Mouse (Mus musculus): ENCODE data around the gene Ntf3.

The Ntf3 gene

DNA sequence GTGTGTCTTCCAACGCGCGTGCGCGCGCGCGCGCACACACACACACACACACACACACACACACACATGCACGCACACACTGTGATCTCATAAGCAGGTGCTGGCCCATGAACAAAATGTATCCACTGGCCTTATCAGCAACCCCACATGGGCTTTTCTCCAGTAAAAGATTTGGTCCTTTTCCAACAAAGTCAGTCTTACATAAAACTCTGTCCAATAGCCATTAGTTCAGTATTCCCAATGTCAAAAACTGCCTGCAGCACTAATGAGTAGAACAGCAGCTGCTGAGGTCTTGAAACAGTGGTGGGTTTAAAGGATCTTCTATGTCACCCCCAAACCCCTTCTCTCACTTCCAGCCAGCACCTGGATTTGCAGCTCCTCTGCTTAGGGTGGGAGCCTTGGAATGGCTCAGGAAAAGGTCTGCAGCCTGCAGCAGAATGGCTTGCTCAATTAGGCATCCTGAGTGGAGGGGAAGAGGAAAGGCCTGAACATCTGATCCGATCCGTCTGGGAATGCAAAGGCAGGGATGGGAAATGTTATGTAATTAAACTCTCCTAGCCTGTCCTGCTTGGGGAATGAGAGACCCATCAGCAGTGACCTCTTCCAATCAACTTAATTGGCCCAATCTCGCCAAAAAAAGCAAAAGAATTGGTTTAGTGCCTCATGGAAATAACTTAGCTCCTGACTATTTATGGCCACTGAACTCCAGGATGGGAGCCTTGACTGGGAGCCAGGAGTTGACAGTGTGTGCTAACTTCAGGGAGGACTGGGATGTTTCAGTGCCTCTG, 7.2 kb downstream of the Ntf3 start:
- no peak for DNase-seq (ENCODE audit: low spot score in 2 of 2)

DNA sequence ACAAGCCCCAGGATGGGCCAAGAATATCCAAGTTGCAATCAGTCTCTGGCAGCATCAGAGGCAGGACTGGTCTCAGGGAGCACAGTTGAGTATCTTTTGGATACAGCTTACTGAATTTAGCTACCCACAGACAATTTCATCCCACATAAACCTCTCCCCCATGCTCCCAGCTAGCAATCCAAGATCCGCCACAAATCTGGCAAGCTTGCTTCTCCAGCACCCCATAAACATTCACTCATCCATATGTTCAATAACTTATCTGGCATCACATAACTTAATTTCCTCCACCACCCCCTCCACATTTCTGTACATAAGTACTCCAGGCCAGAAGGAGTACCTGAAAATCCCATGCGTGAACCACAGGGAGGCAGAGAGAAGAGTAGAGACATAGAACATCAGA, 10.8 kb downstream of the Ntf3 start:
- no peak for DNase-seq (ENCODE audit: low spot score in 2 of 2)

GRCm38 (mm10) chr6:126154372-126154982, 12.2 kb downstream of the Ntf3 start:
- no peak for DNase-seq (ENCODE audit: low spot score in 2 of 2)

DNA sequence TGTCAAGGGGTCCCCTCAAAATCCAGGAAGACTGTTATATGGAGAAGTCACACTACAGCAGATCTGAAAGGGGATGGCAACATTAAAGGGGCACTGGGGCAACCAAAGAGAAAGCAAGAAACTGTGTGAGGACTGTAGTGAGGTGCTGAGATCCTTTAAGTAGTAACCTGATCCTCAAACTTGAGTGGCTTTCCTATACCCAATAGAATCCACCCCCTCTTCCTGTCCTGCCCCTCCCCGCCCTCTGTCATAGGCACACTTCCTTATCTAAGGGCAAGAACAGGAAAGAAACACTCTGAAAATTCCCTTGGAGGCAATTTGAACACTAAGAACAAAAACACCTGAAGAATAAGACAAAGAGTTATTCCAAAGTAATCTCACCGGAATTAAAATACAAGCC, 13.6 kb downstream of the Ntf3 start:
- DNase-seq (ENCODE audit: low spot score in 2 of 2) = no peak

GRCm38 (mm10) chr6:126143659-126144058, 23.1 kb downstream of the Ntf3 start:
- DNase-seq (ENCODE audit: low spot score in 2 of 2) = no peak

DNA sequence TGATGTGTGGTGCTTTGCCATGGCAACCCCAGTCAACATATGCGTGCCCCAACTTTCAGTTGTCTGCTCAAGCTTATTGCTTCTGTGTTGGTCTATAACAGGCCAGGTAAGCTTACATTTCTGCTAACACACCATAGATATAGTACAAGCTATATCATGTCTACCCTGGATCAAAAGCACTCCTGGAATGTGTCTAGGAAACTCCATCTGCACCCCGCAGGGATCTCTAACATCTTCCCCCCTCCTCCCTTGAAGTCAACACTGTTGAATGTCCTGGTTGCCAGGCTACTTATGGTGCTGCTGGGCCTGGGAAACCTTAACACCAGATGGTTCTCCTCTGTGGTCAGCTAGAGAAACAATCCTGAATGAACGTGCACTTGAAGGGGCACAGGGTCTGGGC, 24.0 kb downstream of the Ntf3 start:
- no peak for DNase-seq (ENCODE audit: low spot score in 2 of 2)

DNA sequence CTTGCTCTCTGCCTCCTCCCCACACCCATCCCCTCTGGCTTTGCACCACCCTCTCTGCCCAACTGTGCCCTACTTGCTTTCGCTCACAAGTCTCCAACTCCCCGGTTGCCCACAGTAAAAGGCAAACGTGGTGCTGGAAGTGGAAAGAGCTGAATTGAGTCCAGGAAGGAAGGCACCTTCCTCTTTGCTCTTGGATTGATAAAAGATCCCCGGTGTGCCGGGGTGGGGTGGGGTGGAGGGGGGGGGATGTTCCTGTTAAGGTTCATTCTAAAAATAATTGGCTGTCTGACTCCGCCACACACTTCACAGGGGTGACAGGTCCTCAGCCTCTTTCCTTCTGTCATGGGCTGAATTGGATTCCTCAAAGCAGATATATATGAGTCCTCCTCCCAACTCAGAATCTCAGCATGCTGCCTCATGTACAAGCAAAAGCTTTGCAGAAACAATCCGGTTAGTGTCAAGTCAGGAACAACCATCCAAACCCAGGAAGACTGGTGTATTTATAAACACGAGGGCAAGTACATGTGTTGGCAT, 24.6 kb downstream of the Ntf3 start:
- no peak for DNase-seq (ENCODE audit: low spot score in 2 of 2)

GRCm38 (mm10) chr6:126141472-126141871, 25.2 kb downstream of the Ntf3 start:
- DNase-seq (ENCODE audit: low spot score in 2 of 2) = no peak

GRCm38 (mm10) chr6:126140961-126141360, 25.7 kb downstream of the Ntf3 start:
- no peak for DNase-seq (ENCODE audit: low spot score in 2 of 2)

DNA sequence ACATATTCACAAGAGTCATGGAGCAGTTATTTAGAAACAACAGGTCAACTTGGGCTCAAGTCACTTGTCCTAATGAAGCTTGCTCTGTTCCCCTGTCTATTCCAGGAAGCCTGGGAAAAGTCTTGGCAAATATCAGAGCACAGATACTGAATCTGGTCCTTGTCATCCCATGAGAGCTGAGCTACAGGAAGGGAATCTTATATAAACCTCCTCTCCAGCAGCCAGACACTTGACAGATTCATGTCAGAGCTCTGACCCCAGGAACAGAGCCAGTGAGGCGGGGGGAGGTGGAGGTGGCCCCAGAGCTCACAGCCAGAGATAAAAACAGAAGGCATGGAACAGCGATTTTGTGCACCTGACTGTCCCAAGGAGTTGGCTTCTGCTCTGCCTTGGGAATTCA, 26.3 kb downstream of the Ntf3 start:
- DNase-seq (ENCODE audit: low spot score in 2 of 2) = no peak

- DNase-seq (ENCODE audit: low spot score in 2 of 2) = no peak
Measured at GRCm38 (mm10) chr6:126134155-126134906, 32.4 kb downstream of the Ntf3 start.

DNA sequence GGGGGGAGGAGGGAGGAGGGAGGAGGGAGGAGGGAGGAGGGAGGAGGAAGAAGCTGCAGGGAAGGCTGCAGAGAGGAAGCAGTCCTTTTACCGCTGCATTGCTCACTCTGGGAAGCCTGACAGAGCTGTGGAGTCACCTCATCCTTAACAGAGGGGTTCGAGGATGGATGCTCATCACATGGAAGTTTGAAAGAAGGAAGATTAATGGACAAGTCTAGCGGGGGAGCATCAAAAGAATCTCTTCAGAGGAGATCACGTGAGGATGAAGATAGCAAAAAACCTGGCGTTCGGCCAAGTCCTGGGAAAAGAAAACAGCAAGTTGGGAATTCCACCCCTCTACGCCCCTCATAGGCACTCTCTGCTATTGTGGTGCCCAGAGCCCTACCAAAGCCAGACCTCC, 38.5 kb downstream of the Ntf3 start:
- DNase-seq (ENCODE audit: low spot score in 2 of 2) = no peak

DNA sequence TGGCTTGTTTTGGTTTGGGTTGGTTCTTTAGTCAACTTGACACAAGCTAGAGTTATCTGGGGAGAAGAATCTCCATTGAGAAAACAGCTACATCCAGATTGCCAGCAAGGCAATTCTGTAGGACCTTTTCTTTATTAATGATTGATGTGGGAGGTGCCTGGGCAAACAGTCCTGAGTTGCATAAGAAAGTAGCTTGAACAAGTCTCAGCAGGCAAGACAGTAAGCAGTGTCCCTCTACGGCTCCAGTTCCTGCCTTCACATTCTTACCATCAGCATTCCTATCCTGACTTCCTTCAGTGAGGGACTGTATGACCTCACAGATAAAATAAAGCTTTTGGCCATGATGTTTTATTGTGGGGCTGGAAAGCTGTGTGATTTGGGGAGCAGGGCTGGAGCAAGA, 48.5 kb downstream of the Ntf3 start:
- DNase-seq (ENCODE audit: low spot score in 2 of 2) = no peak

- no peak for DNase-seq (ENCODE audit: low spot score in 2 of 2)
Measured at GRCm38 (mm10) chr6:126117191-126117590, 49.5 kb downstream of the Ntf3 start.

DNA sequence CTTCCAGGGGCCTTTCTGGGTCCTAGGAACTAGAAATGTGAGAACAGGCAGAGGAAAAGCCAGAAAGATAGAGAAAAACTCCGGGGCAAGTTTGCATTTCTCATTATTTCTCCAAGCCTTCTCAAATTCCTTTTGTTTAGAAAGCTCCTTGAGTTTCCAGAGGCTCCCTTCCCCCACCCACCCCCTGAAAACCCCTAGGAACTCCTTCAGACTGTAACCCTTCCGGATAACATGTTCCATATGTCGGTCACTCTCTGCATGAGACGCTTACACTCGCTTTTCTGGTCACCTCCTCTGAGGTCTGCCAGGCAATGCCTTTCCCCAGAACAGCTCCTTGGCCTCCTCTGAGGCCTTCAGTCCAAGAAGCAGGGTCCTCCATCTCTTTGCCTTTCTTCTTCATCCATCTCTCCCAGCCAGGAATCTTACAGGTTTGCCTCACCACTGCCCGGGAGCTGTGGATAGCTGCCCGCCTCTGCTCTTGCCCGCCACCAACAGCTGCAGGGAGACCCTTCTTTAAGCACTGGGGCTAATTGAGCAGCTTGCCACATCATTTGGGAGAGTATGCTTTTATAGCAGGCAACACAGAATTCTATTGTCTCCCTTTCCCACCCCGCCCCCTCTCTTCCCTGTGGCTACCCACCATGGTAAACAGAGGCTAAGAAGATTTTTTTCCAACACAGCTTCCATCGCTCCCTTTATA, 51.6 kb downstream of the Ntf3 start:
- DNase-seq (ENCODE audit: low spot score in 2 of 2) = no peak

GRCm38 (mm10) chr6:126110892-126111835, 55.5 kb downstream of the Ntf3 start:
- DNase-seq (ENCODE audit: low spot score in 2 of 2) = no peak

- no peak for DNase-seq (ENCODE audit: low spot score in 2 of 2)
Measured at GRCm38 (mm10) chr6:126109184-126109583, 57.5 kb downstream of the Ntf3 start.

GRCm38 (mm10) chr6:126108771-126109170, 57.9 kb downstream of the Ntf3 start:
- DNase-seq (ENCODE audit: low spot score in 2 of 2) = no peak

GRCm38 (mm10) chr6:126107398-126107797, 59.3 kb downstream of the Ntf3 start:
- DNase-seq (ENCODE audit: low spot score in 2 of 2) = no peak

GRCm38 (mm10) chr6:126106798-126107173, 59.9 kb downstream of the Ntf3 start:
- DNase-seq (ENCODE audit: low spot score in 2 of 2) = no peak

All from frontal cortex, postnatal 25 days (tissue).